Mouse (Mus musculus) c-Kit-positive CD71-positive TER-119-positive erythroid progenitor cells, embryonic 14.5 days (primary cell): ENCODE data around the gene 4930513O06Rik.

Experiments used
- DNase-seq: peaks from one replicate; pipeline ENCODE4 v3.0.0-alpha.2; 2013; ENCODE audit warnings: low spot score

The 4930513O06Rik gene

GRCm38 (mm10) chrX:139085943-139086342 is at the start of gene 4930513O06Rik:
4930513O06Rik (plus strand) TSS chrX:139086243.
- no peak for DNase-seq

- DNase-seq: no peak
Measured at GRCm38 (mm10) chrX:139037666-139038065, 48.4 kb upstream of the 4930513O06Rik start.

- no peak for DNase-seq
Measured at GRCm38 (mm10) chrX:139039314-139039713, 46.7 kb upstream of the 4930513O06Rik start.

- DNase-seq: no peak
Measured at GRCm38 (mm10) chrX:139041148-139041547, 44.9 kb upstream of the 4930513O06Rik start.

- DNase-seq: no peak
Measured at GRCm38 (mm10) chrX:139051976-139052375, 34.1 kb upstream of the 4930513O06Rik start.

GRCm38 (mm10) chrX:139053149-139053548 is 32.9 kb upstream of the 4930513O06Rik start:
- no peak for DNase-seq

- DNase-seq: no peak
Measured at GRCm38 (mm10) chrX:139064078-139064477, 22.0 kb upstream of the 4930513O06Rik start.

GRCm38 (mm10) chrX:139078493-139078892 is 7.5 kb upstream of the 4930513O06Rik start:
- DNase-seq: no peak

GRCm38 (mm10) chrX:139085077-139085476 is 966 bp upstream of the 4930513O06Rik start, which contains the start of gene Serpina7:
Serpina7 (minus strand) TSS chrX:139085236.
- DNase-seq: no peak

GRCm38 (mm10) chrX:139097197-139097596 is 11.2 kb downstream of the 4930513O06Rik start:
- DNase-seq: no peak

- DNase-seq: no peak
Measured at GRCm38 (mm10) chrX:139134031-139134430, 48.0 kb downstream of the 4930513O06Rik start.
